Mouse (Mus musculus) stomach, embryonic 15.5 days (tissue): ENCODE results near the gene Yy1. TPM values are rescaled to one million over a fixed set of nuclear protein-coding genes. Genes with fewer than 3 reads are reported as not detected.

ENCODE experiments used
- ATAC-seq: fragments of 200-750 bp; cut with Nextera tagmentation; 2 replicates; pipeline ENCODE4 v1.8.0; 2017; ENCODE audit warnings: low read depth, moderate number of reproducible peaks, moderate TSS enrichment; ENCODE audit not compliant: insufficient read depth, low FRiP score
- H3K27ac ChIP-seq: fragments of 300-500 bp; sonication (generic); 2 replicates; pipeline ENCODE4 v1.5.1; 2015; ENCODE audit warnings: mild to moderate bottlenecking, inconsistent platforms
- H3K27me3 ChIP-seq: fragments of 300-500 bp; sonication (generic); replicated peaks from 2 replicates; pipeline ENCODE4 v1.6.1; 2015; ENCODE audit warnings: inconsistent platforms
- H3K36me3 ChIP-seq: fragments of 300-500 bp; sonication (generic); 2 replicates; pipeline ENCODE4 v1.6.1; 2015; ENCODE audit warnings: inconsistent platforms
- H3K4me1 ChIP-seq: fragments of 300-500 bp; sonication (generic); 2 replicates; pipeline ENCODE4 v1.6.1; 2015; ENCODE audit warnings: inconsistent platforms
- H3K4me2 ChIP-seq: fragments of 300-500 bp; sonication (generic); 2 replicates; pipeline ENCODE4 v1.6.1; 2015; ENCODE audit warnings: mild to moderate bottlenecking, inconsistent platforms
- H3K4me3 ChIP-seq: fragments of 300-500 bp; sonication (generic); replicated peaks from 2 replicates; pipeline ENCODE4 v1.5.1; 2015; ENCODE audit warnings: inconsistent platforms
- H3K9ac ChIP-seq: fragments of 300-500 bp; sonication (generic); 2 replicates; pipeline ENCODE4 v1.6.1; 2015; ENCODE audit warnings: inconsistent platforms
- H3K9me3 ChIP-seq: fragments of 300-500 bp; sonication (generic); 2 replicates; pipeline ENCODE4 v1.6.1; 2016; ENCODE audit warnings: inconsistent platforms
- WGBS: fragments of 180-500 bp; shearing (Covaris S2); methylation state at CpG from one replicate; pipeline ENCODE4 v1.1.7; 2015; 5-methylcytosine and 5-hydroxymethylcytosine counted together
- polyA plus RNA-seq: library from polyadenylated mRNA; unstranded; fragments of >200 nt; fragmentation: Nextera tagmentation; extraction: Ambion mirVana; gene quantifications from 2 replicates; pipeline ENCODE4 v1.2.1, GENCODE M21; 2015

Gene Yy1
- polyA plus RNA-seq, 1 experiment from 2014 or later: 17.0 TPM

GRCm38 (mm10) chr12:108785161-108785560, 7.6 kb upstream of the Yy1 start:
- H3K4me3 ChIP-seq: no peak overlapping the region
- H3K36me3 ChIP-seq: peaks cover 6% of the 10 kb centered on the region; the same call in 1 of the 2 replicates
- H3K27me3 ChIP-seq: no peaks in the 10 kb centered on the region
- H3K9ac ChIP-seq: no peak overlapping the region
- no peak overlapping the region for H3K27ac ChIP-seq
- no peak for ATAC-seq
- WGBS: 83% methylated on average over 4 of the region's 4 CpGs
- H3K9me3 ChIP-seq: no peaks in the 10 kb centered on the region
- H3K4me1 ChIP-seq: no peaks in the 10 kb centered on the region
- H3K4me2 ChIP-seq: no peak overlapping the region

GRCm38 (mm10) chr12:108787329-108787728, 5.4 kb upstream of the Yy1 start:
- Histone ChIP-seq H3K27me3 (no peaks in the 10 kb centered on the region), H3K9ac (no peak overlapping the region), H3K4me3 (no peak overlapping the region), H3K4me2 (no peak overlapping the region), H3K4me1 (peaks cover 7% of the 10 kb centered on the region; the same call in 1 of the 2 replicates), H3K36me3 (peaks cover 6% of the 10 kb centered on the region; the same call in 1 of the 2 replicates), H3K27ac (no peak overlapping the region), H3K9me3 (no peaks in the 10 kb centered on the region)
- 71% methylated on average over 2 of the region's 2 CpGs for WGBS
- no peak for ATAC-seq

GRCm38 (mm10) chr12:108792152-108792545, 624 bp upstream of the Yy1 start:
- Histone ChIP-seq H3K36me3 (no peaks in the 10 kb centered on the region), H3K4me2 (peak overlapping the region; percentile 56), H3K27me3 (no peaks in the 10 kb centered on the region), H3K9me3 (no peaks in the 10 kb centered on the region), H3K4me1 (peaks cover 11% of the 10 kb centered on the region; the same call in 1 of the 2 replicates), H3K4me3 (peak overlapping the region; percentile 97), H3K27ac (peak overlapping the region; percentile 96), H3K9ac (peak overlapping the region; percentile 57; the same call in 1 of the 2 replicates)
- ATAC-seq: peak; percentile 21; the same call in 1 of the 2 replicates
- under 1% methylated on average over 51 of the region's 52 CpGs for WGBS

- no peaks in the 10 kb centered on the region for H3K9me3 ChIP-seq
- peak overlapping the region; percentile 78 for H3K9ac ChIP-seq
- H3K4me2 ChIP-seq: peak overlapping the region; percentile 39
- H3K4me1 ChIP-seq: peaks cover 11% of the 10 kb centered on the region; the same call in 1 of the 2 replicates
- WGBS: under 1% methylated on average over 65 of the region's 71 CpGs
- H3K27me3 ChIP-seq: no peaks in the 10 kb centered on the region
- no peak for ATAC-seq
- no peaks in the 10 kb centered on the region for H3K36me3 ChIP-seq
- H3K27ac ChIP-seq: peak overlapping the region; percentile 99
- H3K4me3 ChIP-seq: peak overlapping the region; percentile 97
These were observed 724 bp downstream of the Yy1 start for GRCm38 (mm10) chr12:108793453-108793941.

- no peaks in the 10 kb centered on the region for H3K27me3 ChIP-seq
- H3K9me3 ChIP-seq: no peaks in the 10 kb centered on the region
- peak; percentile 67 for ATAC-seq
- H3K9ac ChIP-seq: peak overlapping the region; percentile 92
- peak overlapping the region; percentile 99 for H3K27ac ChIP-seq
- peak overlapping the region; percentile 97 for H3K4me3 ChIP-seq
- H3K4me2 ChIP-seq: peak overlapping the region; percentile 69
- WGBS: under 1% methylated on average over 70 of the region's 94 CpGs
- H3K4me1 ChIP-seq: peaks cover 11% of the 10 kb centered on the region; the same call in 1 of the 2 replicates
- no peaks in the 10 kb centered on the region for H3K36me3 ChIP-seq
These were observed 1.4 kb downstream of the Yy1 start for GRCm38 (mm10) chr12:108794078-108794711.

- H3K9me3 ChIP-seq: no peaks in the 10 kb centered on the region
- peak overlapping the region; percentile 97 for H3K4me3 ChIP-seq
- no peaks in the 10 kb centered on the region for H3K27me3 ChIP-seq
- H3K27ac ChIP-seq: peak overlapping the region; percentile 99
- no peak for ATAC-seq
- H3K4me1 ChIP-seq: peaks cover 11% of the 10 kb centered on the region; the same call in 1 of the 2 replicates
- H3K36me3 ChIP-seq: no peaks in the 10 kb centered on the region
- peak overlapping the region; percentile 92; the same call in 1 of the 2 replicates for H3K9ac ChIP-seq
- WGBS: 4% methylated on average over 9 of the region's 9 CpGs
- peak overlapping the region; percentile 69 for H3K4me2 ChIP-seq
These were observed 2.3 kb downstream of the Yy1 start for GRCm38 (mm10) chr12:108794979-108795537.

- Histone ChIP-seq H3K9ac (no peak overlapping the region), H3K9me3 (no peaks in the 10 kb centered on the region), H3K4me2 (no peak overlapping the region), H3K36me3 (no peaks in the 10 kb centered on the region), H3K4me1 (0 out of 2 replicates have a peak, but pooled peaks cover 5% of the 10 kb centered on the region), H3K4me3 (no peak overlapping the region), H3K27ac (no peak overlapping the region), H3K27me3 (no peaks in the 10 kb centered on the region)
- 78% methylated on average over 2 of the region's 2 CpGs for WGBS
- no peak; the same call in 1 of the 2 replicates for ATAC-seq
These were observed 8.8 kb downstream of the Yy1 start for GRCm38 (mm10) chr12:108801613-108802012.

- Histone ChIP-seq H3K4me3 (no peak overlapping the region), H3K36me3 (no peaks in the 10 kb centered on the region), H3K4me1 (0 out of 2 replicates have a peak, but pooled peaks cover 5% of the 10 kb centered on the region), H3K9me3 (no peaks in the 10 kb centered on the region), H3K4me2 (no peak overlapping the region), H3K27ac (no peak overlapping the region), H3K27me3 (no peaks in the 10 kb centered on the region), H3K9ac (no peak overlapping the region)
- 90% methylated on average over 2 of the region's 2 CpGs for WGBS
- ATAC-seq: no peak
These were observed 11.6 kb downstream of the Yy1 start for GRCm38 (mm10) chr12:108804388-108804787.

GRCm38 (mm10) chr12:108808465-108808864, 15.7 kb downstream of the Yy1 start:
- H3K9me3 ChIP-seq: no peaks in the 10 kb centered on the region
- no peak overlapping the region for H3K4me2 ChIP-seq
- H3K36me3 ChIP-seq: peaks cover 2% of the 10 kb centered on the region; the same call in 1 of the 2 replicates
- H3K9ac ChIP-seq: no peak overlapping the region
- WGBS: 81% methylated on average over 2 of the region's 2 CpGs
- no peaks in the 10 kb centered on the region for H3K4me1 ChIP-seq
- H3K4me3 ChIP-seq: no peak overlapping the region
- H3K27ac ChIP-seq: no peak overlapping the region
- no peaks in the 10 kb centered on the region for H3K27me3 ChIP-seq
- ATAC-seq: no peak

GRCm38 (mm10) chr12:108809771-108810170, 17.0 kb downstream of the Yy1 start:
- Histone ChIP-seq H3K27ac (no peak overlapping the region), H3K27me3 (no peaks in the 10 kb centered on the region), H3K9me3 (no peaks in the 10 kb centered on the region), H3K4me2 (no peak overlapping the region), H3K4me3 (no peak overlapping the region), H3K9ac (no peak overlapping the region), H3K4me1 (no peaks in the 10 kb centered on the region), H3K36me3 (peaks cover 12% of the 10 kb centered on the region; the same call in 1 of the 2 replicates)
- WGBS: 58% methylated on average over 1 of the region's 1 CpGs
- ATAC-seq: no peak

- Histone ChIP-seq H3K4me1 (no peaks in the 10 kb centered on the region), H3K4me3 (no peak overlapping the region), H3K9ac (no peak overlapping the region), H3K27ac (no peak overlapping the region), H3K27me3 (no peaks in the 10 kb centered on the region), H3K36me3 (peaks cover 17% of the 10 kb centered on the region; the same call in 1 of the 2 replicates), H3K9me3 (no peaks in the 10 kb centered on the region), H3K4me2 (no peak overlapping the region)
- no peak for ATAC-seq
- WGBS: 75% methylated on average over 7 of the region's 7 CpGs
These were observed 17.5 kb downstream of the Yy1 start for GRCm38 (mm10) chr12:108810309-108810708.

GRCm38 (mm10) chr12:108811133-108811532, 18.4 kb downstream of the Yy1 start:
- Histone ChIP-seq H3K27me3 (no peaks in the 10 kb centered on the region), H3K9ac (no peak overlapping the region), H3K4me3 (no peak overlapping the region), H3K4me1 (no peaks in the 10 kb centered on the region), H3K4me2 (no peak overlapping the region), H3K9me3 (no peaks in the 10 kb centered on the region), H3K36me3 (peaks cover 19% of the 10 kb centered on the region; the same call in 1 of the 2 replicates), H3K27ac (no peak overlapping the region)
- no peak for ATAC-seq
- 42% methylated on average over 2 of the region's 2 CpGs for WGBS
